Mouse (Mus musculus): ENCODE results near the gene Mien1.

Mien1 gene

DNA sequence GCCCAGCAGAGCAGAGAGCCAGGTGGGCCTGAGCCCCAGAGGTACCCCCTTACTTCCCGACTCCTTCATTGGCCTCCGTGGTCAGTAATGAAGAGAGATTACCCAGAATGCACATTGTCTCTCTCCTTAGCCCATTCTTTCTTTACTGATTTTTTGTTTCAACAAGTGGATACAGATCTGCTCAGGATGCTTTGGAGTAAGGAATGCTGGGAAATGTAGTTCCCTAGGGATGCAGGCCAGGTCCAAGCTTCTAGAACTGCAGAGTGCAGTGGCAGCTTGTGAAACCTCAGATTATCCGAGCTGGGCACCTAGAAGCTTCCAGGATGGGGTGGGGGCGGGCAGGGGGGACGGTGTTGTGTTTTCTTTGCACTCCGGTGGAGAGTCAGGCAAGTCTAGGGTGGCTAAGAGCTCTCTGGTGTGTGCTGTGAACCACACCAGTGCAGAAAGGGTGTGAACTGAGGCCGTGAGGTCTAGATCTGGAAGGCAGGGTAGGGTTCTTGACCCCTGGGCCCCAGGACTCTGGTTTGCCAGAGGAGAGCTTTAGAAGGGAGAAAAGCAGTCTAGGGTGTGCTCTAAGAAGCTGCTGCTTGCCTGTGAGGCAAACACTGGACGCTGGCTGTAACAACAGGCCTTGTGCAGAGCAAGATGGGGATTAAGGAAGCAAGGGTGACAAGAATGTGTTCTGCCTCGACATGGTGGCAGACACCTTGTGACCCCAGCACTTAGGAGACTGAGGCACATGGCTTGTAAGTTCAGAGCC is 6.9 kb downstream of the Mien1 start:
- no peak for DNase-seq (ENCODE audit: inconsistent age in 2 of 2, low spot score in 1 of 2)

GRCm38 (mm10) chr11:98428436-98428835 is 10.4 kb downstream of the Mien1 start:
- DNase-seq (ENCODE audit: inconsistent age in 2 of 2, low spot score in 1 of 2), result no peak

- DNase-seq (ENCODE audit: inconsistent age in 2 of 2, low spot score in 1 of 2), result no peak
Observed at GRCm38 (mm10) chr11:98426592-98426991, 12.2 kb downstream of the Mien1 start.

- DNase-seq (ENCODE audit: inconsistent age in 2 of 2, low spot score in 1 of 2), result no peak
Observed at GRCm38 (mm10) chr11:98418939-98419547, 19.7 kb downstream of the Mien1 start.

- no peak for DNase-seq (ENCODE audit: inconsistent age in 2 of 2, low spot score in 1 of 2)
Observed at GRCm38 (mm10) chr11:98418273-98418672, 20.5 kb downstream of the Mien1 start.

DNA sequence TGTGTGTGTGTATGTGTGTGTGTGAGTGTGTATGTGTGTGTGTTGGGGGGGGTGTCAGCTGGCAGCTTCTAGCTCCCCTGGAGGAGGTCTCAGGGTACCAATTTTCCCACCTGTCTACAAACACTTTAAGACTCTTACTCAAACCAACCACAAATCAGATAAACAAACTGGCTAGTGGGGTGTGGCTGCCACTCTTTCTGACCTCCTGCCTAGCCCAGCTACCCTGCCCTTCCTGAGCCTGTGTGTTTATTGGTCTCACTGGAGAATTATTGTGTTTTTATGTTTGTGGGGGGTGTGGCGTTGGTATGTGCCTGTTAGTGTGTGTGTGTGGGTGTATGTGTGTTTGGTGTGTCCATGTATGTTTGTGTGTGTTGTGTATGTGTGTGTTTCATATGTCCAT is 21.7 kb downstream of the Mien1 start:
- DNase-seq (ENCODE audit: inconsistent age in 2 of 2, low spot score in 1 of 2), result no peak

- no peak for DNase-seq (ENCODE audit: inconsistent age in 2 of 2, low spot score in 1 of 2)
Observed at GRCm38 (mm10) chr11:98414162-98414561, 24.6 kb downstream of the Mien1 start.

DNA sequence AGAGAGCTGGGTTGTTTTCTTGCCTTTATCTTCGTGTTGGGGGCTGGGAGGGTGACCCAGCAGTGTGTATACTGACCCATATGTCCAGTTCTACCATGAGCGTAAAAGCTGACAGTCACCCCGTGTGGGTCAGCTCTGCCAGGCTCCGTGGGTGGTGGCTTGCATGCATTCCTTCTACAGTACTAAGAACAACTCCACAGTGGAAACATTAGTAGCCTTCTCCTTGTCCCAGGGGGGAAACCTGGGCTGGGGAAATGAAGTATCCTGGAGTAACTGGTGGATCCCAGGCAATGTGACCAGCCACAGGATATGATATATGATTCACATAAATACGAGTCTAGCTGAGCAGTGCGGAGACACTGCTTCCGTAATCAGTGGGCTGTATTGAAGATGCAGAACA is 25.1 kb downstream of the Mien1 start:
- DNase-seq (ENCODE audit: inconsistent age in 2 of 2, low spot score in 1 of 2), result no peak

DNA sequence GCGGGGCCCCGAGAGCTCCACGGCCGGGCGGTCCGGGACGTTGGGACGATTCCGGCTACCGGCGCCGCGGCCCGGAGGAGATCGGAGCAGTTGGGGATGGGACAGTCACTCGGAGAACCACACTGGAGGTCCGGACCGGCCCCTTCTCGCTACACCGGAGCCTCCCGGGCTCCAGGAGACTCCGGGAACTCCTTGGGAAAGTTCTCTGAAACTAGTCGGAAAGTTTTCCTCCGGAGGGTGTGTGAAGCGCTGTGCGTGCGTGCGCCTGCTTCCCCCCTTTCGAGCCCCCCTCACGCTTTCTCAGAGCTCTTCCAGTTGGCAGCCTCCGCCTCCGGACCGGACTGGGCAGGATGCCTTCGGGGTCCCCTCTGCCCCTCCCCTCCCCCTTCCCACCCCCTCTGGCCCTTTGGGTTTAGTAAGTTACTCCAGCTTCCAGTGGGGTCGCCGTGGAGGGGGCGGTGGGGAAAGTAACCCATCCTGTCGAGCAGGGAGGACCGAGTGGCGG is 25.9 kb downstream of the Mien1 start:
- peak in 1 of 2 experiments; percentile 75 for DNase-seq (ENCODE audit: inconsistent age in 2 of 2, low spot score in 1 of 2)

DNA sequence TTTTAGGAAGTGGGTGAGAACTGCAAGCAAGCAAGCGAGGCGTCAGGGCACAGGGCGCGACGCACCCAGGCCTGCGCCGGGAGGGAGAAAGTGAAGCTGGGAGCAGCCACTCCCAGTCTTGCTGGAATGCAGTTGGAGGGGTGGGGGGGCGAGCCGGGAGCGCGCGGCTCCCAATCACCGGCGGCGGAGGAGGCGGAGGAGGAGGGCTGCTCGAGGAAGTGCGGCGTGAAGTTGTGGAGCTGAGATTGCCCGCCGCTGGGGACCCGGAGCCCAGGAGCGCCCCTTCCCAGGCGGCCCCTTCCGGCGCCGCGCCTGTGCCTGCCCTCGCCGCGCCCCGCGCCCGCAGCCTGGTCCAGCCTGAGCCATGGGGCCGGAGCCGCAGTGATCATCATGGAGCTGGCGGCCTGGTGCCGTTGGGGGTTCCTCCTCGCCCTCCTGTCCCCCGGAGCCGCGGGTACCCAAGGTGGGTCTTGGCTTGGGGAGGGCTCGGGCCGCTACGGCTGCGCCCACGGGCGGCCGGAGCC is 26.5 kb downstream of the Mien1 start, which contains the start of gene Erbb2:
Gene Erbb2, plus strand, starts transcription at position 198 of the 524 bp plus-strand sequence.
- DNase-seq (ENCODE audit: inconsistent age in 2 of 2, low spot score in 1 of 2), result peak; percentile 61 to 82

- no peak for DNase-seq (ENCODE audit: inconsistent age in 2 of 2, low spot score in 1 of 2)
Observed at GRCm38 (mm10) chr11:98409341-98409822, 29.4 kb downstream of the Mien1 start.

- DNase-seq (ENCODE audit: inconsistent age in 2 of 2, low spot score in 1 of 2), result no peak
Observed at GRCm38 (mm10) chr11:98408872-98409271, 29.9 kb downstream of the Mien1 start.

DNA sequence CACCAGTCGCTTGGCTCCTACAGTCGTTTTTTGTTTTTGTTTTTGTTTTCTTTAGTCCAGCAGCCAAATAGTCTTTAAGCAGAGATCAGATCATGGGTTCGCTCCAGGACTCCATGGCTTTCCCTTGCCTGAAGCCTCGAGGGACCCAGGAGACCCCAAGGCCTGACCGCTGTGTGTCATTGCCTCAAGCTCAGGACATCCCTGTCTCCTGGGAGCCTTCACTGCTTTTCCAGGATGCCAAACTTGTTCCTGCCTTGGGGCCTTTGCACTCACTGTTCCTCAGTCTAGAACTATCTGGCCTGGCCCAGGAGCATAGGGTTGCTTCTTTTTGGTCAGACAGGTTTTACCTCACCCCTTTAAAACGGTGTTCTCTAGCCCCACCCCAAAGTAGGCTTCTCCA is 32.2 kb downstream of the Mien1 start:
- DNase-seq (ENCODE audit: inconsistent age in 2 of 2, low spot score in 1 of 2), result no peak

DNA sequence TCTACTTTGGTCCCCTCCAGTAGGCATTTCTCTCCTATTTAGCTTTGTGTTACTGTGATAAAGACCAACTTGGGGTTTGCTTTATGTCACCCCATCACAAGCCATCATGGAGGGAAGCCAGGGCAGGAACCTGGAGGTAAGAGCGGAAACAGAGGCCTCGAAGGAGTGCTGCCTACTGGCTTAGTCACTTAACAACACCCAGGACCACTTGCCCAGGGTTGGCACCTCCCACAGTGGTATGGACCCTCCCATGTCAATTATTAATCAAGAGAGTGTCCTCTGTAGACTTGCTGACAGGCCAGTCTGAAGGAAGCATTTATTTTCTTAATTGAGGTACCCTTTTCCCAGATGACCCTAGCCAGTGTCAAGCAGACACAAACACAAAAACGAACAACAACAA is 38.0 kb downstream of the Mien1 start:
- no peak for DNase-seq (ENCODE audit: inconsistent age in 2 of 2, low spot score in 1 of 2)

- DNase-seq (ENCODE audit: inconsistent age in 2 of 2, low spot score in 1 of 2), result peak; percentile 90 to 97
Observed at GRCm38 (mm10) chr11:98400161-98400726, 38.5 kb downstream of the Mien1 start, which contains the start of gene Pgap3. Gene Pgap3, minus strand, starts transcription at chr11:98400490.

GRCm38 (mm10) chr11:98397946-98398345 is 40.8 kb downstream of the Mien1 start:
- DNase-seq (ENCODE audit: inconsistent age in 2 of 2, low spot score in 1 of 2), result no peak

DNA sequence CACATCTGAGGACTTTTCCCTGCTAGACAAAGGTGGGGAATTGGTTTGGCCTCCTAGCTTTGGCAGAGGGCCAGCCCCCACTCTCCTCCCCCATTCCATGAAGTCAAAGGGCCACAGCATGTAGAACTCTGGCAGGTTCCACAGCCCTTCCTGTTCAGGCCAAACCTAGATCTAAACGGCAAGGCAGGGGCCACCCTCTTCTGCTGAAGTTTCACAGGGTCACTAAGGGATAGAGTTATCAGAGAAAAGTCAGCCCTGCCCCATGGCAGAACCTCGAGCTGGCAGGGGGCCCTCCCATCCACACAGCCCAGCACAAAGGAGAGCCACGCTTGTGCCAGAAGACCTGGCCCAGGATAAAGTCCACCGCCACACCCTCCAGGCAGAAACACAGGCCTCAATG is 43.8 kb downstream of the Mien1 start:
- peak in 1 of 2 experiments; percentile 3 for DNase-seq (ENCODE audit: inconsistent age in 2 of 2, low spot score in 1 of 2)

DNA sequence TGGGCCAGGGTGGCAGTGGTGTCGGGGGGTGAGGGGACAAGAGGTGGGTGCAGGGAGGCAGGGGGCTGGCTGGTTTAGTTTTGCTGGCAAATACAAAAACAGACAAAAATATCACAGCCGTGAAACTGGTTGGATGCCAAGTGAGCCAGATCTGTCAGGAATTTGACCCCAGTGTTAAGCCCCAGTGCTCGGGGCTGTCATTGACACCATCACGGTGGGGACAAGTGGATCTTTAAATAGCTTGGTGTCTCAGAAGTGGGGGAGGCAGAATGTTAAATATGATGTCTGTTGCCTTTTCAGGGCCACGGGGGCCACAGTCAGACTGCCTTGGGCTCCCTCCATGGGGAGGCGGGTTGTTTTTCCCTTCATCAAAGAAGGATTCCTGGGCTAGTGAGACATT is 44.5 kb downstream of the Mien1 start:
- peak in 1 of 2 experiments; percentile 2 for DNase-seq (ENCODE audit: inconsistent age in 2 of 2, low spot score in 1 of 2)

- peak; percentile 31 to 61 for DNase-seq (ENCODE audit: inconsistent age in 2 of 2, low spot score in 1 of 2)
Observed at GRCm38 (mm10) chr11:98393317-98393716, 45.5 kb downstream of the Mien1 start.

DNA sequence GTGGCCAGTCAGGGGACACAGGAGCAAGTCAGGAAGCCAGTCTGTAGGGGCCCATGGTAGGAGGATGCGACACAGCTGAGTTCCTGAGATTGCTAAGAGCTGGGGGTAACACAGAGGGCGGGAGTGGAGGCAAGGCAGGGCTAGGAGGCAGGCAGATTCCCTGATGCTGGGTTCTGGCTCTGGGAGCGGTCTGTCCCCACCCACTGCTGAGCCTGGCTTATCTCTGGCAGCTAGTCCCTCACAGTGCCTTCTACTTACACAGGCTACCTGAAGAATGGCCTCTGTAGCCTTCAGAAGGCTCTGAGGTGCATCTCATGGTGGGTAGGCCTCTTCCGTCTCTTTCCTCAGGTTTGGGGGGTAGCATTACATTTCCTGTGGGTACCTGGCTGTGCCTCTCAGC is 46.1 kb downstream of the Mien1 start:
- peak in 1 of 2 experiments; percentile 3 for DNase-seq (ENCODE audit: inconsistent age in 2 of 2, low spot score in 1 of 2)

DNA sequence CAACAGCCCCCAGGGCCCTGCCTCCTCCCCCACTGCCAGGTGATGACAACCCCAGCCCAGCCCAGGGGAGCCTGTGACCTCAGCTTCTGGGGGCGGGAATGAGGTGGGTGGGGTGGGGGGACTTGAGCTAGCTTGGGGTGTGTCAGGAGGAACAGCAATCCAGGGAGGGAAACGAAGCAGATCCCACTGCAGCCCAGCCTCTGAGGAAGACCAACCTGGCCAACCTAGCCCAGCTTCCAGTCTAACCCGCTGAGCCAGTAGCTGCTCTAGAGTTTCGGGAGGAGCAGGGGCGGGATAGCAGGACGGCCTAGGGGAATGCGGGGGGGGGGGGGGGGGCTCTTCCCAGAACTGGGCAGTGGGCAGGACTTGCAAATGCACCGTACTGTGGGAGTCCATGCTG is 46.8 kb downstream of the Mien1 start:
- DNase-seq (ENCODE audit: inconsistent age in 2 of 2, low spot score in 1 of 2), result no peak
